Mouse (Mus musculus) granulocyte monocyte progenitor cell, adult 5-6 weeks (primary cell): ENCODE data around the gene Mfsd4a. TPM values are rescaled to one million over a fixed set of nuclear protein-coding genes. Genes with fewer than 3 reads are reported as not detected.

Experiments used
- ATAC-seq: replicated peaks from 2 replicates; pipeline ENCODE4 v1.8.0; 2016; ENCODE audit warnings: mild to moderate bottlenecking, moderate TSS enrichment, inconsistent platforms; ENCODE audit not compliant: poor library complexity, severe bottlenecking
- total RNA-seq, 2 experiments: library from RNA; stranded (forward) in 1 of 2; stranded (reverse) in 1 of 2; fragments of 200-712, 200-1000 nt in 1 of 2; fragments of >200 nt in 1 of 2; fragmentation: Nextera tagmentation in 1 of 2; gene quantifications; 2 replicates each; pipeline ENCODE4 v1.2.3; 2014 to 2017

The Mfsd4a gene
- total RNA-seq (2014; fragmentation: Nextera tagmentation) (not detected in 2 replicates), total RNA-seq (2017) (0.82 and 4.8 TPM in 2 replicates)

DNA sequence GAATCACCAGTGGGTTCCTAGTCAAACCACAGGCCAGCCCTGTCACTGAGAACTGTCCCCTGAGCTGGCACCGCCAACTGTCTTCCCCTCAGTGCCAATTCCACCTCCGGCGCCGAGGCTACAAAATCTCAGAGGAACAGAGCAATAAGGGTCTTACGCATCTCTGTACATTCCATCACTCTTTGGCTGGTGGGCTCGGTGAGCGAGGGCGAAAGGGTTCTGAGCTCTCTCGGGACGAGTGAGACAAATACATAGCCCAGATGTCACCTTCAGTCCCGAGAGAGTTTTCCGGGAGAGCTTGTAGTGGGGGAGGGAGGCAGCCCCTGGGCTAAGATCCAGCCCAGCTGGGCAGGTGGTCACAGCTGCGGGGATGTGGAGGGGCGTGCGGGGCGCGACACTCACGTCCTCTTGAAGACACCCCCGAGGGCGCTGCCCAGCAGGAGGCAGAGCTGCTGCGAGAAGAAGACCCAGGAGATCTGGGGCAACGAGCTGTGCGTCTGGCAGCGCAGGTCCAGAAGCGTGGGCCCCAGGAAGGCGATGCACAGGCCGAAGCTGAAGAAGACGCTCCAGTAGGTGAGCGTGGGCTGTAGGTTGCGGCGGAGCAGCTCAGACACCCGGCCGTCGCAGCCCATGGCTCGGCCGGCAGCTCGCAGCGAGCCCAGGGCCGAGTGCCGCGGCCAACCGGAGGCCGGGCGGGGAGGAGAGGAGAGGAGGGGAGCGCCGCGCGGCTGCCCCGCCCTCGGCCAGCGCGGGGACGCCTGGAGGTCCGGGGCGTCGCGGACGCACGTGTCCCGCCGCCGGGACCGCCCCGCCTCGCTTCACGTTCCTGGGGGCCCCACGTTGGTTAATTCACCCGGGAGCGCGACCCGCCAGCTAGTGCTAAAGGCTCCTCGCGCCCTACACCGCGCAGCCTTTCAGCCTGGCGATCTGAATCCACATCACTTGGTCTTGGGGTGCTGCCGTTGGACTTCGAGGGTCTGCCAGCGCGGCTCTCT lies at the start of gene Mfsd4a:
Gene Mfsd4a, minus strand, starts transcription at position 802 of the 995 bp plus-strand sequence.
- peak; percentile 80 for ATAC-seq

DNA sequence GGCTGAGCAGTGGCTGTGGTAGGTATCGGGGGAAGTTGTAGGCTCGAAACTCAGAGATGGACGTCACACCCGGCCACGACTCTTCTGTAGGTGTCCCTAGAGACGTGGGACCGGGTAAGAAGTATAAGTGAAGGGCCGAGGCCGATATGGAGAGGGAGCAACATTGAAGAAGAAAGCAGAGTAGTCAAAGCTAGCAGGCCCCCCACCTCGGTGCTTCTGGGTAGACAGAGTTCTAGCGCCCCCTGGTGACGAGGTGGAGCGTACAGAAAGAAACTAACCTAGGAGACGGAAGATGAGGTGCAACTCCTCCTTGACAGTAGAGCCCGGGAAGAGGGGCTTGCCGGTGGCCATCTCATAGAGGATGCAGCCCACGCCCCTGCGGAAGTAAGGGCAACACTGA lies 48.7 kb upstream of the Mfsd4a start:
- ATAC-seq, result peak; percentile 49

DNA sequence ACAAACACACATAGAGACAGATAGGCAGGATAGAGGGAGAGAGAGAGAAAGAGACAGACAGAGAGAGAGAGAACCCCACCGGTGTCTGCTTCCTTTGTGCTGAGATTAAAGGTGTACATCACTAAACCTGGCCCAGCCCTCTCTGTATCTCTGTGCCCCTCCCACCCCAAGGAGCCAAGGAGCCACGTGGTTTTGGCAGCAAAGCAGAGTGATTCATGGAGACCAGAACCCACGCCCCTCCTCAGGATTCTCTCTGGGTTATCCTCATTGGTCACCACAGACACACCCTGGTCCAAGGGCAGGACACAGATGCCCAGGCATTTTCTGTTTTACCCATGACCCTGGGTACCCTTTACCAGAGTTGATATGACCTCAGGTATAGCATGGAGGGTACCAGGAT lies 45.2 kb upstream of the Mfsd4a start:
- ATAC-seq, result no peak

DNA sequence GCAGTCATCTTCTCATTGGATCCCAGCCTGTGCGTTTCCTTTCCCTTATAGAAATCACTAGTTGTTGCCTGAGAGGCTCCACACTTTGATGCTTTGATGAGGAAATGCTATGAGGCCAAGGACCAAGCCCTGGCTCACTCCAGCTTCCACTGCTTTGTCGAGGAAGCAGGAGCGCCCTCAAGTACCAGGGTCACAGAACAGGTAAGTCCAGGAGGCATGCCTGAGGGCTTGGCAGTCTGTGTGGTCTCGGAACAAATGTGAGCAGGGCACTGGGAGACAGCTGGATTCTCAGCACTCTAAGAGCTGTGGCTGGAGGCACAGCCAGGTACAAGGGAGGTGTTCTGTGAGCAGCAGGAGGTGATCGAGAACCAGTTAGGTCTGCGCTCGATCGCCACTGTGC lies 44.6 kb upstream of the Mfsd4a start:
- no peak for ATAC-seq

DNA sequence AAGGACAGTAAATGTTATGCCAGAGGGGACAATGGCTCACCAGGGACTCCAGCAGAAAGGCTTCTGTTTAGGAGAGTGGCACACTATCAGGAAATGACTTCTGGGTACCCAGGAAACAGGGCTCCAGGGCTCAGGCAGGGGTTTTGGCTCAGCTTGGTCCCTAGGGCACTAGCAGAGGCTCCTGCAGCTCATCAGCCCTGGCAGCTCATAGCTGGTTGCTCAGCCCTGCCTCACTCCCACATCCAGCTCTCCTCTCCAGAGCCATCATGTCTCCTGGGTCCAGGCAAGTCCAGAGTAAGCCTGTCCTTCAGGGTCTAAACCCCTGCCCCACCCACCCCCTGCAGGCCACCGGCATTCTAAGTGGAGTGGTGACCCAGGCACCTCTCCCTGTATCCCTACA lies 43.5 kb upstream of the Mfsd4a start:
- no peak for ATAC-seq

DNA sequence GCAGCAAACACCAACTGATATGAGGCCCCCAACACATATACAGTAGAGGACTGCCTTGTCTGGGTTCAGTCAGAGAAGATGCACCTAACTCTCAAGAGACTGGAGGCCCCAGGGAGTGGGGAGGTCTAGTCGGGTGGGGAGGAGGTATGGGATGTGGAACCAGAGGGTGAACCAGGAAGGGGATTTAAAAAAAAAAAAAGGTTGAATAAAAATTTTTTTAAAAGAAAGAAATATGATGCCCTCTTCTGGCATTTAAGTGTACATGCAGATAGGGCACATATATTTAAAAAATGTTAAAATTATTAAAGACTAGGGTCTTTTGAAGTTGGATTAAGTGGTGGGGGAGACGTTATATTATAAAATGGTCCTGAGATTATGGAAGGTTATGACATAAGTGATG lies 41.5 kb upstream of the Mfsd4a start:
- ATAC-seq, result no peak

DNA sequence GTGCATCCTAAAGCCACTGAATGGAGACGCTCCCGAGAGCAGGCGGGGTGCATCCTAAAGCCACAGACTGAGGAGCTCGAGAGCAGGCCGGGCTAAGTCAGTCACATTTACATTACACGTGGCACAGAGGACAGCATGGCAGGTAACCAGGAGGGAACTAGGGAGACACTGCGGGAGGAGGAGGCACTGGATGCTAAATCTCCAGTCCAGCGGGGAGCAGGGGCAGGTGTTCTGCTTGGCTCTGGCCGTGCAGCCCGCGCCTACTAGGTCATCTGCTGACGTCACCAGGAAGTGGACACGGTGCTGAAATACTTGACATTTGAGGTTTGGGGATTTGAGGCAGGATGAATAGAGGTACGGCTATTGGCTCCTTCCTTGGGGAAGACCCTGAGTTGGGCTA lies 36.5 kb upstream of the Mfsd4a start:
- ATAC-seq, result no peak

DNA sequence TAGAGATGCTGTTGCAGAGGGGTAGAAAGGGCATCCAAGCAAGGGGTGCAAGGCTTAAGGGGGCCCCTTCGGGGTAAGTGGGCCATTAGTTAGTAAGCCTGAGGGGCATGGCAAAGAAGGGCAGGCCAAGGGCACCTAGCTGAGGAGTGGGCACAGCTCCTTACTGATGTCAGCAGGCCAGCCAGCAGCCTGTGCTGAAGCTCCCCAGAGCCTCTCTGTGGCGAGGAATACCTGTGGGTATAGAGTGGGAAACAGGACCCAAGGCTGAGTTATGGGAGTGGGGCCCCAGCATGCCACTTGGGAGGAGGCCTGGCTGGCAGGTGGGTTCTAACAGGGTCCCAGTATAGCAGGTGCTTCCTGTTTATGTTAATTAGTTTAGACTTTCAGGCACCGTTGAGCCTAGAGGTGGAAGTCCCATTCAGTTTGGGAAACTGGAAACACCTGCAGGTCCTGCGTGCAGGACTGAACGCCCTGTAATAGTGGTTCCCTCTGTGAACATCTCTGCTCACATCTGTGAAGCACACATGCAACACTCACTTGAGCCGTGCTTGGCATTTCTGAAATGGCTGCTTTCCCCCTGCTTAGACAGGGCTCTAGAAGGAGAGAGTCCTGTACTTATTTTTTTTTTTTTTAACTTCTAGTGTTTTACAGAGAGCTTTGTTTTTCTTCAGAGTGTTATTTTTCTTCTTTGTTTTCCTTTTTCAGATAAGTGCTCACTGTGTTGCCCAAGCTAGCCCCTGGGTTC lies 34.3 kb upstream of the Mfsd4a start:
- no peak for ATAC-seq

DNA sequence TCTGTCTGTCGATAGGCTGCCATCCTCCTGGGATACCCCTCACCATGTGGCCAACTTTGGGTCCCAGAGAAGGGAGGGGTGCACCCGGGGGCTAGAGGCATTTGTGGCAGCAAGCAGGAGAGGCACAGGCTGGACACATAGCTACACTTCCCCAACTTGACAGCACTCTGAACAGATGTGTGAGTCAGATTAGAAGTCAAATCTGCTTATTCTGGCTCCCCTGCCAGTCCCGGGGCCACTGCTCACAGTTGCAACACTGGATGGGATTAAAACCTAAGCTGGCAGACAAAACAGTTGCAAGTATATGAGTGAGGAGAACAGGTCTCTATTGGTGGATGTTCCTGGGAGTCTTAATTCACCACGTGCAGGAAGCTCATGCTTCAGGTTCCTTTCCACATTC lies 31.9 kb upstream of the Mfsd4a start:
- ATAC-seq, result peak; percentile 33; the same call in 1 of the 2 replicates

DNA sequence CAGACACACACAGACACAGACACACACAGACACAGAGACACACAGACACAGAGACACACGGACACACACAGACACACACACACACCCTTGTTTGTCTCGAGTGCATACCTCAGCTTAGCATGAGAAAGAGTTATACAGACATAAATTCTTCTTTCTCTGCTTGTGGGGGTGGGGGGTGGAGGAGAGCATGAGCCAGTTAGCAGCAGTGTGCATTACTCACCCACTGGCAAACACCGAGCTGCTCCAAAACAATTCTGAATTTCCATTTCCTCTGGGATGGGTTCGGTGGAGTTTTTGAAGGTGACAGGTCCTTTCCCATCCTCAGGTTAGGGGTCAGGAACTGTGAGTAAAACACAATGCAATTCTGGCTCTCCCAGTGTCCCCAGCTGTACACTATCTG lies 31.2 kb upstream of the Mfsd4a start:
- no peak for ATAC-seq

DNA sequence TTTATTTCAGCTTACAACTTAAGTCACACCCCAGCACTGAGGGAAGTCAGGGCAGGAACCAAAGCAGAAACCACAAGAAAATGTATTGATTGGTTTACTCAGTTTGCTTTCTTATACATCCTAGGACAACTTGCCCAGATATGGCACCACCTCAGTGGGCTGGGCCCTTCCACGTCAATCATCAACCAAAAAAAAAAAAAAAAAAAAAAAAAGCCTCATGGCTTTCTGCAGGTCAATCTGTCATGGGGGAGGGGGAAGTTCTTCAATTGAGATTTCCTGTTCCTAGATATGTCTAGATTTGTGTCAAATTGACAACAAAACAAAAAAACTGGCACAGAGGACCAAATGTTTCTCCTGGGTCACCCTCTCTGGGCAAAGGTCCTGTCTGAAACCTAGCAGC lies 30.2 kb upstream of the Mfsd4a start:
- ATAC-seq, result no peak

DNA sequence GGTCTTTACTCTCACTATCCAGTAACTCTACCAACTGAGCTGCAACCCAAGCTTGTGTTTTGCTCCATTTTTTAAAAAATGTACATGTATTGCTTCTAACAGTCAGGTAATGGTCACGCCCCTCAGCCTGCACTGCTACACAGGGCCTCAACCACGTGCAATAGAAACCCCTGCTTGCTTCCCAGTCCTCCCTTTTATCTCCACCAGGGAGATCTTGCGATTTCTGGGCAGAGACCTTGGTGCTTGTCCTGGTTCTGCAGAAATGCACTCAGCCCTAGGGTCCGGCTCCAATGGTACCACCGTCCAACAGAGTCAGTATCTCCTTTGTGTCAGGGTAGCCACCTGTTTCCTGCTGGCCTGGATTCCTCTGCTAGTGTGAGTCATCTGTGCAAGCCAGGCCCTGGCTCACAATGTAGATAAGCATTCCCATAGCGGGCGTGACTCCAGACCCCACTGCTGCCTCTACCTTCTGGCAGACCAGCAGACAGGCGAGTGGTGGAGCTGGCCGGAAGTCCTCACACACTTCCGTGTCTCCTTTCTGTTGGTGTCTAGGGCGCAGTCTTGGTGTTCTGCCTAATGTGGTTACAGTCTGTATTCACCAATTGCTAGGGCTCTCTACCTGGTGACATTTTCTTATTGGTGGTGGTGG lies 27.6 kb upstream of the Mfsd4a start:
- peak; percentile 66 for ATAC-seq

DNA sequence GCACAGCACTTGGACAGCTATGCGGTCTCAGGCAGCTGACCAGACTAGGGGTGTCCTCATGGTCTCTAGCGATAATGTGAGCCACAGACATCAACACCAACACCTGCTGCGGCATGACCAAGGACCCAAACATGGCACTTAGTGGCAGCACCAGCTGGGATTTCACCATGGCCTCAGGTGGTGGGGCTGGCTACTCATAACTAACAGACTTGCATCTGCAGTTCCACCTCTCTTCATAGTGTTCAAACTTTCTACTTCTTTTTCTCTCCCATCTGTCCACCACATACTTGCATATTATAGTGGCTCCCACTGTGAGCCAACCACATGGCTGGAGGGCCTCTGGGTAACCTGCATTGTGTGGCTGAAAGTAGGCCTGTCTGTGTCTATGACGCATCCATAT lies 25.4 kb upstream of the Mfsd4a start:
- no peak for ATAC-seq

DNA sequence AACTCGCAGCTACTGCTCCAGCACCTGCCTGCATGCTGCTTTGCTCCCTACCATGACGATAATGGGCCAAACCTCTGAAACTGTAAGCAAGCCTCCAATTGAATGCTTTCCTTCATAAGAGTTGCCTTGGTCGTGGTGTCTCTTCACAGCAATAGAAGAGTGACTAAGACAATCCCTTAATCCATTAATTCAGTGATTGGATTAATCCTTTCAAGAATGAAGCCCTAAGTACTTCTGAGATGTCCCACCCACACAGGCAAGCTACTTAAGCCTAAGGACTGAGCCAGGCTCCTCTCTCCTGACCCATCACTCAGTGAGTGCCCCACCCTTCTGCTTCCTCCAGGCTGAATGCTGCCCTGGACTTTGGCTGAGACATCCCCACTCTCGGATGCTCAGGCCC lies 22.4 kb upstream of the Mfsd4a start:
- ATAC-seq, result no peak

DNA sequence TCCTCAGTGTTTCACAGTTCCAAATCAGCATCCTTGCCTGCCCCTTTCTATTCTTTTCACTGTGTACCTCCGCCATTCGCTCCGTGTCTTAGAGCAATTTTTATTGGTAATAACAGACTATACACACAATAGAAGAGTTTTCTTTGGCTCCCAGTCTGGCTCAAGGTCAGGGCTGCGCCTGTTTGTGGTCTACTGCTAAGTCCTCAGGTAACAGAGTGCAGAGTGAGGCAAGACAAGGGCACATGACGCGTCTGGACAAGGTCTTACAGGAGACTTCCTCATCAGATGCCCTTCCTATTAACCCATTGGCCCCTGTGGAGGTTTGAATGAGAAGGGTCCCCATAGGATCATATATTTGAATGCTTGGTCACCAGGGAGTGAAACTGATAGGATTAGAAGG lies 21.9 kb upstream of the Mfsd4a start:
- peak; percentile 79 for ATAC-seq

DNA sequence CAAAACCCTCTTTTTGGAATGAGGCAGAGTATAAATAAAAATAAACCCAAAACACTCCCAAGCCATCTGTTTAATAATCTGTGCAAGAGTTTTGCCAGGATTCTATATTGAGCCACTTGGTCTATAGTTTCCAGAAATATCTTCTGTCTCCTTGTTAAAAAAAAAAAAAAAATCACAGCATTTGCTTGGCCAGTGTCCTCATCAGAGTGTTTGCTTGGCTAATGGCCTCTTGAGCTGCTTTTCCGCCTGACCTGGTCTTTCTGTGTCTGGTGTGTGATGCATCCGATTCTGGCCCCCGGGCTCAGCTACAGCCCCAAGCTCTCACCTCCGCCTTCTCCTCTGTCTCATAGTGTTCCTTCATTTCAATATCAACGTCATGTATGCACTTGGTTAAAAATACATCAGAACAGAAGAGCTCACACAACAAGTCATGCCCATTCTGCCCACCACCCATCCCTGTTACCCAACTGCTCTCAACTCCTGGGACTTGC lies 20.4 kb upstream of the Mfsd4a start:
- no peak for ATAC-seq

DNA sequence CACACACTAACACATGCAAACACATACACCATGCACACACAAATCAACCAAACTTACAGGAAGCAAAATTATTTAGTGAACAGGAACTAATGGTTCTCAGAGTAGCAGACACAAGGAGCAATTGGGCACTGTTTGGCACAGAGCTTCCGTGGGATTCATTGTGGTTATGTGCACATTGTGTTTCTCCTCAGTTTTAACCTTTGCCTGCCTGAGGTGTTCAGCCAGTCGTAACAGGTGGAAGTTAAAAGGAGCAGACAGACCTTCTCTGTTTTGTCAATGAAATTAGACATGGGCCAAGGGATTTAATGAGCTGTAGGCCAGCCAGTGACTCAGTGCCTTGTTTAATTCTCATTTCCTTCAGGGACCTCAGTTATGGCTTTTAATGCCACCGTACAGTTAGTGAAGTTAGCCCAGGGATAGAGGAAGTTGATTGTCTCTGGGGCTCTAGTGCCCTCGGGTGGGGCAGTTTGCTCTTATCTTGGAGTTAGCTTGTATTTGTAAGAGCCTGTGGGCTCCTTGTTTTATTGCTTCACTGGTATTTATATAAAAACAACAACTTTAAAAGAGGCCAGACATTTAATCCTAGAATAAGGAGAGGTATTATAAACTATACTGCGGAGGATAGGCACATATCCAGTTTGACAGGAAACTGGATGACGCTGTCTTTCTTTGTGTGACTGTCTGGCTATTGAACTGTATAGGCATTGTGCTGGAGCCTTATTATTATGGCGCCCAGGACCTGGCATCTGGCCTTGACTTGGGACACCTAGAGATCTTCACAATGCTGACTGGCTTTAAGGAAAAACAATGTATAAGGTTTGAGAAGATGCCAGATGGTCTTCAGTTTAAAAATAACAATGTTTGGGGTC lies 17.6 kb upstream of the Mfsd4a start:
- peak; percentile 86 for ATAC-seq

DNA sequence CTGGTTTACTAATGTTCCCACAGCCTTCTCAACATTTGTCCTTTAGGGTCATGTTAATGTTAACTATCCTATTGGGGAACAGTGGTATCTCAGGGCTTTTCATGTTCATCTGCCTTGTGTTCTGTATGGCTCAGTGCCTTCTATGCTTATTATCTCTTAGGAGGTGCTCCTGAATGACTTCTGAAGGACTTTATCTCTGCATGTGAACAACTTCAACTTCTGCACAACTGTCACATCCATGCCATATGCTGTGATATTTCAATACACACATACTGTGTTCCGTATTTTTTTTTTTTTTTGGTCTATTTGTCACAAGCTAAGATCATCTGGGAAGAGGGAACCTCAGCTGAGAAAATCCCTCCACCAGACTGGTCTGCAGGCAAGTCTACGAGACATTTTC lies 10.6 kb upstream of the Mfsd4a start:
- no peak for ATAC-seq

DNA sequence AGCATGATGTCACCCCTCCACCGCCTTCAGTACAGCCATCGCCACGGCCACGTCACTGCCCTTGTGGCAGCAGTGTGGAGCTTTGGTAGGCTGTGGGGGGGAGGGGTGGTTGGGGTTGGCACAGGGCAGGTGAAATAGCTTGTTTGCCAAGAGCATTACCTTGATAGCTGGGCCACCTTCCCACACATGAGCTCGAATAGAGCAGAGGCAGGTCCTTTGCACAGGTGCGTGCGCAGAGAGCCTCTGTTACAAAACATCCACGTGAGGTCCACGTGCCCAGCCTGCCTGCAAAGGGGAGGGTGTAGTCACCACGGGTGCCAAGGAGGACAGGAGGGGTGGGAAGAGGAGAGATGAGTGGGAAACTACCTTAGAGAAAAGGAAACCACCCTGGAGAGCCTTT lies 7.7 kb upstream of the Mfsd4a start:
- no peak for ATAC-seq

DNA sequence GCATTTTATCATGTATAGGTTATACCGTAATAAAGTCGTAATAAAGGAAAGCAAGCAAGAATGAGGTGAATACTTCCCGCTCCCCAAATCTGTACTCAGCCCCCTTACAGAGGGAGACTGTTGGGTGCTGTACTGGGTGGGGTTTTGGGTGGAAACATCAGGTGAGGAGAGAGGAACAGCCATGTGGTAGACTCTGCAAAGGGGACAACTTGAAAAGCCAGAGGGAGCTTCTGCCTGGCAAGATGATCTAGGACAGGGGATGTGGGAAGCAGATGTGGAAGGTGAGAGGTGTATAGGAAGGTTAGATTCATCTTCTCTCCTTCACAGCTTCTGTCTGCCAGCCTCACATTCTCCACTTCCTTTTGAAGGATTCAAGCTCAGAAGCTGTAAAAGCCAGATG lies 2.8 kb upstream of the Mfsd4a start:
- no peak for ATAC-seq
